Mouse (Mus musculus) kidney, postnatal 10 days (tissue): ENCODE data around the gene Skiv2l.
"Not testable (repeated sequence)": the region's sequence is repeated elsewhere in the genome, so short reads cannot be mapped to it uniquely, and the experiment has no call there.

Experiments used
- DNase-seq: peaks from one replicate; pipeline ENCODE4 v3.0.0; 2021; ENCODE audit warnings: mixed read lengths

The Skiv2l gene

GRCm38 (mm10) chr17:34874321-34874720 is 24.3 kb upstream of the Skiv2l start:
- no peak for DNase-seq

GRCm38 (mm10) chr17:34865981-34866380 is 16.0 kb upstream of the Skiv2l start:
- no peak for DNase-seq

GRCm38 (mm10) chr17:34862416-34863081 is 12.5 kb upstream of the Skiv2l start, which contains the start of gene Cfb:
Cfb (minus strand) TSS chr17:34862518.
- peak; percentile 65 for DNase-seq

- peak; percentile 57 for DNase-seq
Observed at GRCm38 (mm10) chr17:34861704-34862415, 11.8 kb upstream of the Skiv2l start.

GRCm38 (mm10) chr17:34860514-34860913 is 10.5 kb upstream of the Skiv2l start:
- no peak for DNase-seq

DNA sequence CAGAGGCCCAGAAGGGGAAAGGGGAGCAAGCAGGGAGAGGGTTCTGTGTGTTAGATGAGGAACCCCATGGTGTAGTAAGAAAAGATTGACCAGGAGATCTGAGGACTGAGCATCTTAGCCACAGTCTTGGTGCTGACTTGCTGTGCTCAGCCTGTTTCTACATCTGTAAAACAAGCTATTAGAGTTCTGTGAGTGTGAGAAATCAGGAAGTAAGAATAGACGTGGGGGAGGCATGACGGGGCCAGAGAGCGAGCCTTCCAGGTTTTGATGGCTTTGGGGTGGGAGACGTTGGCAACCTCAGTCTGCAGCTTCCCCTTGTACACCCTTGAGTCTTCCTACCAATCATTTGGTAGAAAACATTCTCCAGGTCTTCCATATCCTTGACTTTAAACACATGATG is 8.7 kb upstream of the Skiv2l start:
- DNase-seq: no peak

DNA sequence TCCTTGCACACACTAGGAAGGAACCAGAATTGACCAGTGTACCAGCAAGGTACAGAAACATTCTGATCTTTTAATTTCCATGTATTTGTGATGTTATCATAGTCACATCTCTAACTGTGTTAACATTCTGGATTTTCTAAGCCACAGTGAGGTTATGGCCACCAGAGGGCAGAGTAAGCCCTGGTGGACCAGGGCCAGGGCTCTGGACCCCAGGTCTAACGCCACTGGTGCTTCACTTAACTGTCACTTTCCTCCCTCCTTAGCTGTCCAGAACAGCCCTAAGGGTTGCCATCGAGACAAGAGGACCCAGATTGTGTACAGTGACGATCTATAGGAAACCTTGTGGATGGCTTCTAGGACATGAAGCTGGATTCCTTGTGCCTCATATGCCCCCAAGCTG is 5.8 kb upstream of the Skiv2l start:
- peak; percentile 77 for DNase-seq

GRCm38 (mm10) chr17:34854761-34855160 is 4.8 kb upstream of the Skiv2l start:
- DNase-seq: no peak

DNA sequence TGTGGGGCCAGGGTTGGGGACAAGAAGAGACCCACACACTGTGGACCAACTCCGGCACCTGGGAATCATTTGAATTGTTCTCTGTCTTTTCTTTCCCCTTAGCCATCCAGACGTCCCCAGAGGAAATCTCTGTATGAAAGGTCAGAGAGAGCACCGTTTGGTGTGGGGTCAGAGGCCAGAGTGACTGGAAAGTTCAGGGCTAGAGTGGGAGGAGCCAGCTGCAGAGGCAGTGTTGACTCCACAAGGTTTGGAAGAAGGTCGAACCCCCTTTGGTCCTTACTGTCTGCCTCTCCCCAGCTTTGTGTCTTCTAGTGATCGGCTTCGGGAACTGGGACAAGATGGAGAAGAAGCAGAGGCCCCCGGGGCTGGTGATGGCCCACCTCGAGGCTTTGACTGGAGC is 3.5 kb upstream of the Skiv2l start:
- no peak for DNase-seq

DNA sequence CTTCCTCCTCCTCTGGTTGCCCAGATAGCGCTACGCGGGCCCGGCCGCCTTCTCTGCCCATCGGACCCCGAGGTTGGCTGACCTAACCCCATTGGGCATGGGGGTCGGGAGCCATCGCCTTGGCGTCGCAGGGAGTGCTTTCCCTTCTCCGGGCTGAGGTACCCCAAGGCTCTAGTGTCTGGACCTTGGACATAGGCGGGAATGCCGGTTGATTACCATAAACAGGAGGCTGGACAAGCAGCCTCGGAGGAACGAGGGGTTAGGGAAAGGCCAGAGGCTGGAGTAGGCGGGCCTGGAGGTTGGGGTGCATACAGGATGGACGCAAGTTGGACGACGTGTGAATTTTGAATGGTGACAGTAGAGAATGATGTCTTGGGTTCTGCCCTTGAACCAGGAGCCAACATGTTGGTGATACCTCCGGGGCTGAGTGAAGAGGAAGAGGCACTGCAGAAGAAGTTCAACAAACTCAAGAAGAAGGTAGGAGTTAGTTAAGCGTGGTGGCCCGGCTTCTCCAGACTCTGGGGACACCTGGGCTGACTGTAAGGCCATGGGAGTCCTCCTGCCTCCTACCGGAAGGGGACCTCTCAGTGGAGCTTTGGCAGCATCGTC is 611 bp upstream of the Skiv2l start:
- DNase-seq: no peak

- DNase-seq: no peak
Observed at GRCm38 (mm10) chr17:34847615-34848014, 2.4 kb downstream of the Skiv2l start.

GRCm38 (mm10) chr17:34847192-34847591 is 2.8 kb downstream of the Skiv2l start:
- no peak for DNase-seq

- no peak for DNase-seq
Observed at GRCm38 (mm10) chr17:34844884-34845283, 5.1 kb downstream of the Skiv2l start.

GRCm38 (mm10) chr17:34840736-34841307 is 9.2 kb downstream of the Skiv2l start:
- DNase-seq: no peak

GRCm38 (mm10) chr17:34838785-34839184 is 11.2 kb downstream of the Skiv2l start:
- no peak for DNase-seq

DNA sequence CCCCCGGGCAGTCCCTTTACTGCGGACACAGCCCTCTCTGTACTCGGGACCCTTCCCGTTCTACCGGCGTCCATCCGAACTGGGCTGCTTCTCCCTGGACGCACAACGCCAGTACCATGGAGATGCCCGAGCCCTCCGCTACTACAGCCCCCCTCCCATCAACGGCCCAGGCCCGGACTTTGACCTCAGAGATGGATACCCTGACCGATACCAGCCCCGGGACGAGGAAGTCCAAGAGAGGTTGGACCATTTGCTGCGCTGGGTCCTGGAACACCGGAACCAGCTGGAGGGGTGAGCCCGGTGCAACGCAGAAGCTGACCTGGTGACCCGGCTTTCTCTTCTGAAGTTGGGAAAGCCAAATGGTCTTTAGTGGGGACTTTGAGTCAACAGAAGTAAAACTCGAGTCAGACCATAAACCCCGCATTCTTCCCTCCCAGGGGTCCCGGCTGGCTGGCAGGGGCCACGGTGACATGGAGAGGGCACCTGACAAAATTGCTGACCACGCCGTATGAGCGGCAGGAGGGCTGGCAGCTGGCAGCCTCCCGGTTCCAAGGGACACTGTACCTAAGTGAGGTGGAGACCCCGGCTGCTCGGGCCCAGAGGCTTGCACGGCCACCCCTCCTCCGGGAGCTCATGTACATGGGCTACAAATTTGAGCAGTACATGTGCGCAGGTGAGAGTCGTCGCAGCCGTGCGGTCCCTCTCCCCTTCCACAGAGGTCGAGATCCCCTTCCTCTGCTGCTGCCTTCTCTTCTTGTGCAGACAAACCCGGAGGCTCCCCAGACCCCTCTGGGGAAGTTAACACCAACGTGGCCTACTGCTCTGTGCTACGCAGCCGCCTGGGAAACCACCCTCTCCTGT is 12.3 kb downstream of the Skiv2l start:
- DNase-seq: peak; percentile 47

DNA sequence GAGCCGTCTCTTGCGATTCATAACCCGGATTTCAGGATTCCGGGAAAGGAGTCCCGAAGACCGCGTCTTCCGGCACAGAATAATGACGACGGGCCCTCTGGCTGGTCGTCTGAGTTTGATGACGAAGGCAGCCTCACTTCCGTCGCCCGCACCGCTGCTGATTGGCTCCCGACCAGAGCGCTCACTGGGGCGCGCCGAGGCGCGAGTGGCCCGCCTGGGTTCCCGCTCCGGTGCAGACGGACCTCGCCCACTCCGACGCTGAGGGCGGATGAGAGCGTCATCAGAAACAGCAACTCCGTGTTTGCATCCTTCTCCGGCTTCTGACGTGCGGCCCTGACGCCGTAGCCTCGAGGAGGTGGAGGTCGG is 13.2 kb downstream of the Skiv2l start, which contains the start of the genes Stk19 and Dxo:
Gene Stk19, minus strand, starts transcription at position 90 of the 366 bp plus-strand sequence.
Gene Dxo, plus strand, starts transcription at position 164 of the 366 bp plus-strand sequence.
- DNase-seq: peak; percentile 98

GRCm38 (mm10) chr17:34836155-34836855 is 13.7 kb downstream of the Skiv2l start:
- DNase-seq: no peak

- not testable (repeated sequence) for DNase-seq
Observed at GRCm38 (mm10) chr17:34830776-34831175, 19.2 kb downstream of the Skiv2l start.

DNA sequence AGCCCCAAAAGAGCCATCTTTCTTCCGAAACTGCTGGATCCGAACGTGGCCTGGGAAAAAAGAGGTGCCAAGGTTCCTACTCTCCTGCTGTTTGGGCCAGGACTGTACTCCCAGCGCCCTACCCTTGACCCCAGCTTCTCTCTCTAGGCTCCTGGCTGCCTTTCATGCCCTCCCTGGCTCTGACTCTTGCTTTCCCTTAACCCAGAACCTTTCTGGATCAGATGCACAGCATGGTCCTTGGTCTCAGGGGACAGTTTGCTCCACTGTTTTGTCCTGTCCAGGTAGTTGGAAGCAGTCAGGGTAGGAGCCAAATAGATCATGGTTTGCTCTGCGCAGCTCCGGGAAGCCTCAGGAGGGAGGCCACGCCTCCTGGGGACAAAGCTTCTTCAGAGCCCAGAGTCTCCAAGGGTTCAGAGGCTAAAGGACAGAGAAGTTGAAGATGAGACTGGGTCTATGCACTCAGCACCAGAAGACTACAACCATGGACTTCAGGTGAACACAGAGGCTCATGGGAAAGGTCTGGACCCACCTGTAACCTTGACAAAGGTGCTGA is 35.1 kb downstream of the Skiv2l start:
- DNase-seq: no peak

DNA sequence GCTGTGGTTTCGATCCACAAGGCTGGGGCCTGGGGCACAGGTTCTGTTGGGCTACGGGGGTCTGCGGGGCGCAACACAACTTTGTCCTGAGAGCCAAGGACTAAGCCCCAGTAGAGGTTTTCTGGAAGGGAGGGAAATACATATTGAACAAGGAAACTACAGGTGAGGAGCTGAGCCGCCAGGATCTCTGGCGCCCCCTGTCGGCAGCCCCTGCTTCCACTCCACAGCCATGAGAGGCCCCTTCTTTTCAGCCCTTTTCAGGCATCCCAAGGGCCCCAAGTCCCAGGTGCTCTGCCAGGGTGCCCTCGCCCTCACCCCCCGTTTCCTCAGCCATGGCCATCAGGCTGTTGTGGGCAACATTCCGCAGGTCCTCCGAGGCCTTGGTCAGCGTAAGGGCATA is 36.3 kb downstream of the Skiv2l start:
- DNase-seq: peak; percentile 59

DNA sequence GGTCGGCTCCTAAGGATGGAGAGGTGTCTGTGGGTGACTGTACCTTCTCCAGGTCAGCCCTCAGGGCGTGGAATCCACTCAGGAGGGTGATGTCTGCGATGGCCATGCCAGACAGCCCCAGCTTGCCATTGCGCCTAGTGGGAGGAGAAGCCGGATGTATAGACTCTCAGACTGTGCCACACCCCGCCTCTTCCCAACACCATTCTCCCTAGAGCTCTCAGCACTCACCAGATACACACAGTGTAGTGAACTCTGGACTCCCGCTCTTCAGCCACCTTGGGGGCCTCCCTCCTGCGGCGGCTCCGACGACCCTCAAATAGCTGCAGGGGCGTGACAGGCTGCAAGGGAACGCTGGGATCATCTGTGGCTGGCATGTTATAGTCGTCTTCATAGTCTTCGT is 38.7 kb downstream of the Skiv2l start:
- DNase-seq: no peak
